Mouse (Mus musculus) lung, embryonic 16.5 days (tissue): ENCODE measurements at regions not wholly inside any gene's neighbourhood (a gene's known extent, or its start where the extent isn't known, plus 50 kb on each side); places are given as distances from the start of the nearest gene placed in this dataset.
A peak's percentile ranks its signal among the peaks of the same experiment; 100 is the strongest.

Experiments
- ATAC-seq: fragments of 200-750 bp; cut with Nextera tagmentation; 2 replicates; pipeline ENCODE4 v1.8.0; 2017; ENCODE audit warnings: low read depth, mild to moderate bottlenecking, moderate library complexity
- H3K27ac ChIP-seq: fragments of 300-500 bp; sonication (generic); 2 replicates; pipeline ENCODE4 v1.5.1; 2014; ENCODE audit warnings: mild to moderate bottlenecking, control low read depth, low read length
- H3K27me3 ChIP-seq: fragments of 300-500 bp; sonication (generic); 2 replicates; pipeline ENCODE4 v1.6.1; 2014; ENCODE audit warnings: low read depth, low read length, mixed read lengths; ENCODE audit not compliant: control insufficient read depth, insufficient read depth
- H3K36me3 ChIP-seq: fragments of 300-500 bp; sonication (generic); 2 replicates; pipeline ENCODE4 v1.6.1; 2014; ENCODE audit warnings: low read length; ENCODE audit not compliant: control insufficient read depth, insufficient read depth
- H3K4me1 ChIP-seq: fragments of 300-500 bp; sonication (generic); replicated peaks from 2 replicates; pipeline ENCODE4 v1.6.1; 2014; ENCODE audit warnings: low read length, mixed read lengths; ENCODE audit not compliant: control insufficient read depth, insufficient read depth
- H3K4me2 ChIP-seq: fragments of 300-500 bp; sonication (generic); 2 replicates; pipeline ENCODE4 v1.6.1; 2014; ENCODE audit warnings: low read depth, low read length, control low read depth
- H3K4me3 ChIP-seq: fragments of 300-500 bp; sonication (generic); 2 replicates; pipeline ENCODE4 v1.5.1; 2014; ENCODE audit warnings: mild to moderate bottlenecking, low read length, control low read depth
- H3K9ac ChIP-seq: fragments of 300-500 bp; sonication (generic); 2 replicates; pipeline ENCODE4 v1.6.1; 2014; ENCODE audit warnings: low read length, control low read depth
- H3K9me3 ChIP-seq: fragments of 300-500 bp; sonication (generic); 2 replicates; pipeline ENCODE4 v1.6.1; 2016; ENCODE audit warnings: low read length; ENCODE audit not compliant: control insufficient read depth
- WGBS: fragments of 180-500 bp; shearing (Covaris S2); extraction: QIAGEN DNeasy Blood & Tissue Kit; methylation state at CpG from one replicate; pipeline ENCODE4 v1.1.7; 2014; 5-methylcytosine and 5-hydroxymethylcytosine counted together

DNA sequence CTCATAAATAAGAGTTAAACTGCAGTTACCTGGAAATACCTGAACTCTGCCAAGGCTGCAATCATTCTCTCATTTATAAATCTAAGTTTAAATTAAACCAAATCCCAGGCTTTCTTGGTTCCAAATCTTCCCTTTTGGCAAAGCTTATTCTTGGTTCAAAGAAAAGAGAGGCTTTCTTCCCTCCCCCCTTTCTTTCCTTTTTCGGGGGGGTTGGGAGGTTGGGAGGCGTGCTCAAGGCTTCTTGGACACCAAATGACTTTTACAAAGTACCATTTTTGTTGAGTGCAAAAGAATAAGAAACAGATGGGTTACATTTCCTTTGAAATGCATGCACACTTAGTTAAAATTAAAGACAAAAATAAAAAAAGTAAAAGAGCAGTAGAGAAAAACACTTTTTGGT is 105.4 kb upstream of the Mroh9 start:
- Histone ChIP-seq H3K9ac (no peak overlapping the region), H3K4me2 (no peak overlapping the region), H3K9me3 (no peaks in the 10 kb centered on the region), H3K36me3 (no peaks in the 10 kb centered on the region), H3K27me3 (no peaks in the 10 kb centered on the region), H3K27ac (no peak overlapping the region), H3K4me1 (no peaks in the 10 kb centered on the region; the same call in 1 of the 2 replicates), H3K4me3 (no peak overlapping the region)
- WGBS: 48% methylated on average over 2 of the region's 2 CpGs
- peak; percentile 67; the same call in 1 of the 2 replicates for ATAC-seq

DNA sequence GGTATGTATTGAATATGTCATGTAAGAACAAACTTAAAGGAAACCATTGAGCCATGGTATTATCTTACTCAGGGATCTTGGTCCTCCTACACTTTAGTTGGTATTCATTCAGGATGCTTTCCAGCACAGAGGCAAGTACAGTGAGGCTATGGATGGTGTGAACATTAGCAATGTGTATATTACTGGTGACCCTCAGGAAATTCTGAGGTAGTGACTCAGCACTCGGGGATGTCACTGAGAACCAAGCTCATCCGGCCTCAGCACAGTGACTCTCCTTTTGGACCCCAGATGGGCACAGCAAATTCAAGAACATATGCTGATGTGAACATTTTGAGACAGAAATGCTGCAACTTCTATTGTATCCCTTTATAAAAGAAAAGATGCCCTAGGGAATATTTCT is 96.4 kb upstream of the Mroh9 start:
- no peak for ATAC-seq
- WGBS: 53% methylated on average over 2 of the region's 2 CpGs

DNA sequence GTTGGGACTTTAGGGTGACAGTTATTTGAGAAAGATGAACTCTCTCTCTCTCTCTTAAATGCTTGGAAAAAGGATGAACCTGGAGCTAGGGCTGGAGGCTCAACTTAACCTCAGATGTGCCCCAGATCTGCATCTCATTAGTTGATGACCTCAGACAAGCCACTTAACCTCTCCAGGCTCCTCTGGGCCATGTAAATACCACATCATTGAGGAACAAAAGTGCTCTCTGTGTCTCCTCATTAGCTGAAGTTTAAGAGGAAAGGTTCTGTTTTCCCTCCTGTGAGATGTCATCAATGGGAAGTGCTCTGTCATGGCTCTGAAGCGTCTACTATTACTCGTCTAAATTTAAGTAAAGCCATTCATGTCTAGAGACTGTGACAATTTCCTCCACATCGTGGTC is 91.5 kb upstream of the Mroh9 start:
- 40% methylated on average over 3 of the region's 3 CpGs for WGBS
- no peak overlapping the region for H3K4me3 ChIP-seq

More for the DNA sequence above, 96.4 kb upstream of the Mroh9 start:
- no peak overlapping the region for H3K27ac ChIP-seq
- no peaks in the 10 kb centered on the region for H3K36me3 ChIP-seq
- no peak overlapping the region for H3K9ac ChIP-seq
- no peaks in the 10 kb centered on the region for H3K4me1 ChIP-seq
- H3K27me3 ChIP-seq: no peaks in the 10 kb centered on the region
- H3K4me3 ChIP-seq: no peak overlapping the region
- H3K4me2 ChIP-seq: no peak overlapping the region
- H3K9me3 ChIP-seq: no peaks in the 10 kb centered on the region

DNA sequence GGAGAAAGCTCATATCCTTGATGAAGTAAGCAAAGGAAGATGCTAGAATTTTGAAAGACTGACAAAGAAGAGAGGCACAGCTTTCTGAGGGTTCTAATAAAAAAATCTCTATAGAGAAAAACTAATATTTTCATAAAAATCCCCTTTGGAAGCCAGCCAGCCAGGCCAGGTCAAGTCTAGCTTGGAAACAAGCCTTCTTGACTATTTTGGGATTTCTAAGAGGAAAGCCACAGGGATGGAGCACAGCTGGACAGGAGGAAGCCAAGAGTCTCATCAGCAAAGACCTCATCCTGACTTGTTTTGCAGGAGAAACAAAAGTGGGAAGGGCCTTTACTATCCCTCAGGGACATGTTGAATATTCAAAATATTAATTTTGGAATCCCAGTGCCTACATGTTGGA is 81.6 kb upstream of the Mroh9 start:
- ATAC-seq: 0 out of 2 replicates have a peak, but pooled peaks have one; percentile 45
- H3K9me3 ChIP-seq: peaks cover 5% of the 10 kb centered on the region; the same call in 1 of the 2 replicates

More for the DNA sequence above, 91.5 kb upstream of the Mroh9 start:
- Histone ChIP-seq H3K27me3 (no peaks in the 10 kb centered on the region), H3K4me1 (no peaks in the 10 kb centered on the region), H3K9ac (no peak overlapping the region), H3K4me2 (no peak overlapping the region), H3K27ac (no peak overlapping the region), H3K9me3 (no peaks in the 10 kb centered on the region), H3K36me3 (no peaks in the 10 kb centered on the region)
- ATAC-seq: no peak

DNA sequence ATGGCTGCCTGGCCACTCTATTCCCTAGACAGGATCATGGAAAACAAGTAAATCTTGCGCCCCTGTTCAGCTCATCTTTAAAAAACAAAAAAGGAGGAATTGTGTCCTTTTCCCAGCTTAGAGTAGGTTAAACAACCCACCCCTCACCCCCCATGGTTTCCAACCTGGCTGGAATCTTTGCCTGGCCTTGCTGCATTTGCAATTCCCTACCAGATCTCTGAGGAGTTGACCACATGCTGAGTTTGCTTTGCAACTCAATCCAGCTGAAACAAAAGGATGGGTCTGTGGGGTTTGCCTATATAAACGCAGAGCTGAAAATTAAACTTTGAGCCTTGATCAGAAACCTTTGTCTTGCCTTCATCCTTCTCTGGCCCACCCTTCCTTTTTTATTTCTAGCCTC is 78.2 kb upstream of the Mroh9 start:
- Histone ChIP-seq H3K9me3 (peaks cover 3% of the 10 kb centered on the region; the same call in 1 of the 2 replicates), H3K4me3 (no peak overlapping the region), H3K36me3 (no peaks in the 10 kb centered on the region), H3K4me1 (no peaks in the 10 kb centered on the region), H3K9ac (no peak overlapping the region), H3K27ac (no peak overlapping the region), H3K27me3 (no peaks in the 10 kb centered on the region), H3K4me2 (no peak overlapping the region)
- 65% methylated on average over 2 of the region's 2 CpGs for WGBS
- no peak for ATAC-seq

More for the DNA sequence above, 81.6 kb upstream of the Mroh9 start:
- Histone ChIP-seq H3K9ac (no peak overlapping the region), H3K4me2 (no peak overlapping the region), H3K36me3 (no peaks in the 10 kb centered on the region), H3K27ac (no peak overlapping the region), H3K27me3 (no peaks in the 10 kb centered on the region), H3K4me3 (no peak overlapping the region), H3K4me1 (no peaks in the 10 kb centered on the region)

DNA sequence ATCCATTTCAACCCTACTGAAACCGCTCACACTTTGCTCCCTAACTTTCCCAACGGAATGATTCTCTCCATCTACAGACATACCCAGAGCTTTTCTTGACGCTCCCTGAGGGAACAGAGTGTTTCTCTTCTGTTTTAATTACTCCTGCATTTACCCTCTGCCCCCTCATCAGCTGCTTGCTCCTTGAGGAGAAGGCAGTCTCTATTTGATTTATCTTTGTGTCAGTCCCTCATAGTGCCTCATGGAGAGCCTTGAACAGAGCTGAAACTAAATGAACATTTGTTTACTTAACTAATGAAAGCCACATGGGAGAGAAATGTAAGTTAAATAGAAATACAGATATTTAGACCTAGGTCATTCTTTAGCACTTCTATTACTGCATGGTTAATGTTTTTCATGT is 74.4 kb upstream of the Mroh9 start:
- H3K4me2 ChIP-seq: no peak overlapping the region
- no peak overlapping the region for H3K27ac ChIP-seq
- no peak overlapping the region for H3K9ac ChIP-seq
- no peaks in the 10 kb centered on the region for H3K36me3 ChIP-seq
- no peaks in the 10 kb centered on the region for H3K4me1 ChIP-seq
- H3K4me3 ChIP-seq: no peak overlapping the region
- no peaks in the 10 kb centered on the region for H3K9me3 ChIP-seq
- H3K27me3 ChIP-seq: no peaks in the 10 kb centered on the region
- 34% methylated on average over 3 of the region's 3 CpGs for whole genome bisulfite sequencing
- no peak for ATAC-seq

DNA sequence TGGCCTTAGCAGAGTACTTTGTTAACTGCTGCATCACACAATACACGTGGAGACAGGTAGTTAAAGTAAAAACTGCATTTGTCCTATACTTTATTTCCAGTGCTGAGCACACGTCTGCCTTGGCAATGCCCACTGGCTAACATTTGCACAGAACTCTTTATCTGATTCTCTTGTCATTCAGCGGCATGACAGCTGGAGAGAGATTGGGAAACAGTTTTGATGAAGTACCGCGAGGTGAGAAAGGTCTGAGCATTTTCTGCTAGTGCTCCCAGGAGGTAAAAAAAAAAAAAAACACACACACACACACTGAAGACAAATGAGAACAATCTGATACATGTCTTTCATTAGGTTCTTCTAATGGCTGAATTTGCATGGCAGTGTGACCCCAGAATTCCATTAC is 73.0 kb upstream of the Mroh9 start:
- Histone ChIP-seq H3K27me3 (no peaks in the 10 kb centered on the region), H3K36me3 (no peaks in the 10 kb centered on the region), H3K27ac (no peak overlapping the region), H3K9me3 (no peaks in the 10 kb centered on the region), H3K4me2 (no peak overlapping the region), H3K4me1 (no peaks in the 10 kb centered on the region), H3K4me3 (no peak overlapping the region), H3K9ac (no peak overlapping the region)
- 29% methylated on average over 5 of the region's 5 CpGs for WGBS
- ATAC-seq: no peak

DNA sequence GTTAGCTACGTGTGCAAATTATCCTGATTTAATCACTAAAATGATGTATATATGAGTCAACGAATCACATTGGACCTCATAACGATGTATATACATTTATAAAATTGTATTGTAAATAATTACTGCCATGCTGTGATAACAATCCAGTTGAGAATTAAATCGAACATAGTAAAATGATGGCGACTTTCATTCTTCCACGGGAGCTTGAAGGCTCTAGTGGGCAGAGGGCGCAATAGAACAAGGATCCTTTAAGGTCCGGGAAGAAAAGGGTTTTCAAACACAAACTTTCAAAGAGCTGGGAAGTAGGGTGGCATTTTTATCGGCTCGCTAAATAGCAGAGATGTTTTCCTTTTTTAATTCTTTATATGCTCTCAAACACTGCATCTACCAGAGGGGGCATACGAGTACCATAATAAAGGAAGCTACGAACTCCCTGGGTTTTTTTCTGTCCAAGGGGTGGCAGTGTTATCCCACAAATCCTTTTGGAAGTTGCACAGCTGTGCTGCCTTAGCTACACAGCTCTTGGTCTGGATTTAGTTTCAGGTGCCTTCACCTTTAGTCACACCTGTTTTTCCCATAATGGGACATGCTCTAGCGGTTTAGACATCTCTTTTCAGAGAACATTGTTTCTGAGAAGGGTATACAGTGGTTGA is 64.9 kb upstream of the Mroh9 start:
- Histone ChIP-seq H3K36me3 (no peaks in the 10 kb centered on the region), H3K4me3 (peak overlapping the region; percentile 49), H3K4me1 (0 out of 2 replicates have a peak, but pooled peaks cover 3% of the 10 kb centered on the region), H3K9ac (peak overlapping the region; percentile 60; the same call in 1 of the 2 replicates), H3K9me3 (no peaks in the 10 kb centered on the region), H3K4me2 (peak overlapping the region; percentile 58), H3K27ac (no peak overlapping the region), H3K27me3 (no peaks in the 10 kb centered on the region)
- 18% methylated on average over 13 of the region's 13 CpGs for WGBS
- peak; percentile 93 for ATAC-seq

DNA sequence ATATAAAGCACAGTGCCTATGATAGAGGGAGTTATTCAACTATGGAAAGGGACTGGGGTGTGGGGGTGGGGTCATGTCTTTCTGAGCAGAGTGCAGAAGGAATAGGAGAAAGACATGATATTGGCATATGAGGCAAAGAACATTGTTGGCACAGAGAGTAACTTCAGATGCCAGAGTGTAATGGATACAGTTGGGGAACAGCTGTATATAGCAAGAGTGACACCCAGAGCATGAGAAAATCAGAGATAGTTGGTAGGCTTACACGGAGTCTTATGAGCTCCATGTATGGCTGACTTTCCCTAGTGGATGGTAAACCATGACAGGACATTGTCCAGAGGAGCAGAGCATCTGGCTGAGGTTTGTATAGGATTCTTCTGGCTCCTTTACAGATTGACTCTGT is 61.2 kb upstream of the Mroh9 start:
- Histone ChIP-seq H3K9me3 (no peaks in the 10 kb centered on the region), H3K4me1 (no peaks in the 10 kb centered on the region), H3K36me3 (no peaks in the 10 kb centered on the region), H3K27me3 (no peaks in the 10 kb centered on the region), H3K4me2 (no peak overlapping the region), H3K9ac (no peak overlapping the region), H3K27ac (no peak overlapping the region), H3K4me3 (no peak overlapping the region)
- 56% methylated on average over 1 of the region's 1 CpGs for WGBS
- peak; percentile 52; the same call in 1 of the 2 replicates for ATAC-seq
